Mouse (Mus musculus) lung, embryonic 15.5 days (tissue): ENCODE results near the gene Mgrn1. TPM values are rescaled to one million over a fixed set of nuclear protein-coding genes. Genes with fewer than 3 reads are reported as not detected.

Experiments
- ATAC-seq: fragments of 200-750 bp; cut with Nextera tagmentation; 2 replicates; pipeline ENCODE4 v1.8.0; 2017; ENCODE audit warnings: moderate number of reproducible peaks, borderline replicate concordance; ENCODE audit not compliant: low FRiP score, low TSS enrichment; ENCODE audit errors: extremely low read depth
- H3K27ac ChIP-seq: fragments of 300-500 bp; sonication (generic); 2 replicates; pipeline ENCODE4 v1.5.1; 2015; ENCODE audit warnings: moderate library complexity, mild to moderate bottlenecking, inconsistent platforms
- H3K27me3 ChIP-seq: fragments of 300-500 bp; sonication (generic); 2 replicates; pipeline ENCODE4 v1.6.1; 2015; ENCODE audit warnings: inconsistent platforms
- H3K36me3 ChIP-seq: fragments of 300-500 bp; sonication (generic); 2 replicates; pipeline ENCODE4 v1.6.1; 2015; ENCODE audit warnings: inconsistent platforms
- H3K4me1 ChIP-seq: fragments of 300-500 bp; sonication (generic); 2 replicates; pipeline ENCODE4 v1.6.1; 2015; ENCODE audit warnings: inconsistent platforms
- H3K4me2 ChIP-seq: fragments of 300-500 bp; sonication (generic); 2 replicates; pipeline ENCODE4 v1.6.1; 2015; ENCODE audit warnings: inconsistent platforms, mild to moderate bottlenecking, moderate library complexity
- H3K4me3 ChIP-seq: fragments of 300-500 bp; sonication (generic); 2 replicates; pipeline ENCODE4 v1.5.1; 2015; ENCODE audit warnings: mild to moderate bottlenecking, inconsistent platforms
- H3K9ac ChIP-seq: fragments of 300-500 bp; sonication (generic); 2 replicates; pipeline ENCODE4 v1.6.1; 2015; ENCODE audit warnings: inconsistent platforms
- H3K9me3 ChIP-seq: fragments of 300-500 bp; sonication (generic); 2 replicates; pipeline ENCODE4 v1.6.1; 2016; ENCODE audit warnings: inconsistent platforms
- WGBS: fragments of 180-500 bp; shearing (Covaris S2); methylation state at CpG from one replicate; pipeline ENCODE4 v1.1.7; 2015; 5-methylcytosine and 5-hydroxymethylcytosine counted together
- polyA plus RNA-seq: library from polyadenylated mRNA; unstranded; fragments of >200 nt; fragmentation: Nextera tagmentation; extraction: Ambion mirVana; gene quantifications from 2 replicates; pipeline ENCODE4 v1.2.1, GENCODE M21; 2015

Mgrn1 gene
- polyA plus RNA-seq, 1 experiment from 2014 or later = 93.0 TPM

DNA sequence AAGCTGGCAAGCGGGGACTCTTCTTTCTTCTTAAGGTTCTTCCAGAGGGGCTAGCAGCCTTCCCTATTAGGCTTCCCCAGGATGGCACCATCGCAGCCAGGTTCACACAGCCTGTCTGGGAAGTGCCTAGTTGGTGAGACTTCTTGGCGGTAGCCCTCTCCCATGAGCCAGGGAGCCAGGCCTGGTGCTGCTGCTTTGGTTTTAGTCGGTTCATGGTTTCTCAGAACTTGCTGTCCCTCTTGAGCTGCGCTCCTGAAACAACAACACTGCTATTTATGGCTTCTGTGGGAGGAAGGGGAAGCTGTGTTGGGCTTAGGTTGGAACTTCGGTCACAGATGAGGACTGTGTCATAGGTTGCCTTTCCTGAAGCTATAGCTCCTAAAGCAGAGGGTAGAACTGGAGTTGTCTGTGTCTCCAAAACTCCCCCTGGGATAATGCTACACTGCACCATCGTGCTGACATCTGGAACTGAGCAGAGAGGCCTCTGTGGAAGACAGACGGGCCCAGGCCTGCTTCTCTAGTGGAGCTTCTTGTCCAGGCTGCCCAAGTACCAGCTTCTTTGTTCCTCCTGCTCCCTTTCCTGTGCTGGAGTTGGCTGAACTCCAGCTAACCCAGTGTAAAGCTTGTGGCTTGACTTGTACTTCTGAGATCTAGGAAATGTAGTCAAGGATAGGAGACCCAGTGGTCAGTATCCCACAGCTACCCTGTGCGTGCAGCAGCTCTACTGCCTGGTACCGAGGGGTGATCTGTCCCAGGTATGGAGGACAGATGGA is 50.1 kb downstream of the Mgrn1 start:
- Histone ChIP-seq H3K4me1 (peaks cover 11% of the 10 kb centered on the region), H3K4me3 (no peak overlapping the region), H3K4me2 (no peak overlapping the region), H3K27ac (peak overlapping the region; percentile 44), H3K9me3 (no peaks in the 10 kb centered on the region), H3K9ac (no peak overlapping the region), H3K36me3 (peaks cover 75% of the 10 kb centered on the region), H3K27me3 (no peaks in the 10 kb centered on the region)
- ATAC-seq = no peak
- 82% methylated on average over 10 of the region's 10 CpGs for WGBS

DNA sequence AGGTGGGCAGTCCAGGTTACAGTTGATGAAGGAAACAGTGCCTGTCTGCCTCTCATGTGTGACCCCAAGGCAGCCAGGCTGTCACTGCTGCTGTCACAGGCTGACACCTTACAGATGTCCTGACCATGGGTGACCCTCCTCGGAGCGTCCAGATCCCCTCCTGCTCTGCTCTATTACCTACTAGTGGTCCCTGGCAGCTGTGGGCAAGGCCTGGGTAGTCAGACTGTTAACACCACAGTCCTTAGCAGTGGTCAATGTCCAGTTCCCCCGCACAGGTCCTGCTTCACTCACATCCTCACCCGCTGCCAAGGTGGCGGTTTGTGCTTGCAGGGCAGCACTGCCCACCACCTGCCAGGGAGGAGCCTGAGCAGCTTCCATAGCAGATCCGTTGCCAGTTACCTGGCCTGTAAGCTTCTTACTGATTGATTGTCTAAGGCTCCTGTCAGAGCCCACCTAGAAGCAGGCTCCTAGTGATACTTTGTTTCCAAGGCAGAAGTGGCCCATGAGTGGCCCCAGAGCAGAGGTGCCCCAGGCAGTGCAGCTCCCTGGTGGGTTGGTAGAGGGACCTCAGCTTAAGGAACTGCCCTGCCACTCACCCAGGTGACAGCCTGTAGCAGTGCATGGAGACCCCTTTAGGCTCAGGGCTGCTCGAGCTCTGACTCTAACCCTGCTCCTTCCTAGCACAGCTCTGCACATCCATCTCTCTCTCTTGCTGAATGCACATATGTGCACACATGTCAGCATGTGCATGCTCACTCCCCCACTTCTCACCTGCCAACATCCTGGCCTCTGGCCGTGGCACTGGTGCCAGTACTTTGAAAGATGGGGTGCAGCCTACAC is 51.5 kb downstream of the Mgrn1 start:
- Histone ChIP-seq H3K36me3 (peaks cover 75% of the 10 kb centered on the region), H3K4me1 (peaks cover 11% of the 10 kb centered on the region), H3K4me3 (no peak overlapping the region), H3K9me3 (no peaks in the 10 kb centered on the region), H3K9ac (no peak overlapping the region), H3K27me3 (no peaks in the 10 kb centered on the region), H3K27ac (no peak overlapping the region), H3K4me2 (no peak overlapping the region)
- WGBS = 83% methylated on average over 8 of the region's 8 CpGs
- ATAC-seq = no peak

- ATAC-seq = no peak
Measured at GRCm38 (mm10) chr16:4938461-4938860, 52.4 kb downstream of the Mgrn1 start, which contains the start of gene Nudt16l1. Gene Nudt16l1 (plus strand): TSS chr16:4938761.

GRCm38 (mm10) chr16:4938989-4939388 is 52.9 kb downstream of the Mgrn1 start:
- under 1% methylated on average over 28 of the region's 28 CpGs for WGBS
- Histone ChIP-seq H3K27me3 (no peaks in the 10 kb centered on the region), H3K36me3 (peaks cover 74% of the 10 kb centered on the region), H3K4me3 (peak overlapping the region; percentile 88), H3K4me1 (peaks cover 11% of the 10 kb centered on the region), H3K27ac (peak overlapping the region; percentile 85), H3K9me3 (no peaks in the 10 kb centered on the region), H3K4me2 (peak overlapping the region; percentile 92), H3K9ac (peak overlapping the region; percentile 96)
- peak; percentile 96 for ATAC-seq

More at GRCm38 (mm10) chr16:4938461-4938860, 52.4 kb downstream of the Mgrn1 start, which contains the start of gene Nudt16l1:
- no peaks in the 10 kb centered on the region for H3K27me3 ChIP-seq
- H3K4me1 ChIP-seq = peaks cover 11% of the 10 kb centered on the region
- peak within 1 kb of the TSS; percentile 88 for H3K4me3 ChIP-seq
- peaks cover 74% of the 10 kb centered on the region for H3K36me3 ChIP-seq
- H3K4me2 ChIP-seq = peak within 1 kb of the TSS; percentile 92
- H3K9ac ChIP-seq = peak within 1 kb of the TSS; percentile 96
- 9% methylated on average over 2 of the region's 2 CpGs for WGBS
- no peaks in the 10 kb centered on the region for H3K9me3 ChIP-seq
- H3K27ac ChIP-seq = peak within 1 kb of the TSS; percentile 85

DNA sequence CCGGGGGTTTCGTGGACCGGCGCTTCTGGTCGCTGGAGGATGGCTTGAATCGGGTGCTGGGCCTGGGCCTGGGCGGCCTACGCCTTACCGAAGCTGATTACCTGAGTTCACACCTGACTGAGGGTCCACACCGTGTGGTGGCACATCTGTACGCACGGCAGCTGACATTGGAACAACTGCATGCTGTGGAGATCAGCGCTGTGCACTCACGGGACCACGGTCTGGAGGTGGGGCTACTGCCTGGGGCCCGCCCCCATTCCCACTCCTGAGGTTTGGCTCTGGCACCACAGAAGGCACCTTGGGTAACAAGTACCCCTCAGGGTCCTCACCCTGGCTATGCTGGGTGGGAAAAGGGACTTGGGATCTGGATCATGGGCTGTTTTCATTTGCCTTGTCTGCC is 53.4 kb downstream of the Mgrn1 start:
- Histone ChIP-seq H3K4me2 (peak overlapping the region; percentile 92), H3K36me3 (peaks cover 70% of the 10 kb centered on the region), H3K4me1 (peaks cover 11% of the 10 kb centered on the region), H3K9me3 (no peaks in the 10 kb centered on the region), H3K9ac (peak overlapping the region; percentile 96), H3K27me3 (no peaks in the 10 kb centered on the region), H3K4me3 (peak overlapping the region; percentile 88), H3K27ac (peak overlapping the region; percentile 85)
- peak; percentile 73 for ATAC-seq
- 1% methylated on average over 16 of the region's 16 CpGs for WGBS

GRCm38 (mm10) chr16:4940311-4940850 is 54.3 kb downstream of the Mgrn1 start:
- peak overlapping the region; percentile 92; the same call in 1 of the 2 replicates for H3K4me2 ChIP-seq
- H3K9me3 ChIP-seq = no peaks in the 10 kb centered on the region
- no peak overlapping the region for H3K27ac ChIP-seq
- H3K36me3 ChIP-seq = peaks cover 69% of the 10 kb centered on the region
- no peaks in the 10 kb centered on the region for H3K27me3 ChIP-seq
- H3K4me1 ChIP-seq = peaks cover 11% of the 10 kb centered on the region
- 81% methylated on average over 10 of the region's 10 CpGs for WGBS
- no peak overlapping the region; the same call in 1 of the 2 replicates for H3K9ac ChIP-seq
- H3K4me3 ChIP-seq = peak overlapping the region; percentile 88; the same call in 1 of the 2 replicates
- ATAC-seq = no peak

DNA sequence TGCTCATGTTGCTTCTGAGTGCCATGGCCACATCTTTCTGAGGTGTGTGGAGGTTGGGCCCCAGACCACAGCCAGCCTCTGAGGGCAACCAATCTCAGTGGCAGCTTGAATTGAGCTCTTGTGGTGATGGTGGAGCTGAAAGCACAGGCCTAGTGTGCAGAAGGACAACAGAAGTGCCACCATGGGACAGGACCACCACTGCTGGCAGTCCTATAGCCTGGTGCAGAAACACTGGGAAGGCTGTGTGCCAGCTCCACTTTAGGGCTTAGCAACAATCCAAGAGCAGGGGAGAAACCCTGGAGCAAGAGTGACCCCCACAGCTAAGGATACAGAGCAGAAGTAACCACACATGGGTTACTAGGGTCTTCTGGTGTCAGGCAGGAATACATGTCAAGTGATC is 55.0 kb downstream of the Mgrn1 start:
- Histone ChIP-seq H3K4me3 (no peak overlapping the region), H3K4me2 (no peak overlapping the region), H3K27me3 (no peaks in the 10 kb centered on the region), H3K36me3 (peaks cover 69% of the 10 kb centered on the region), H3K27ac (no peak overlapping the region), H3K9me3 (no peaks in the 10 kb centered on the region), H3K4me1 (peaks cover 11% of the 10 kb centered on the region), H3K9ac (no peak overlapping the region)
- ATAC-seq = no peak

DNA sequence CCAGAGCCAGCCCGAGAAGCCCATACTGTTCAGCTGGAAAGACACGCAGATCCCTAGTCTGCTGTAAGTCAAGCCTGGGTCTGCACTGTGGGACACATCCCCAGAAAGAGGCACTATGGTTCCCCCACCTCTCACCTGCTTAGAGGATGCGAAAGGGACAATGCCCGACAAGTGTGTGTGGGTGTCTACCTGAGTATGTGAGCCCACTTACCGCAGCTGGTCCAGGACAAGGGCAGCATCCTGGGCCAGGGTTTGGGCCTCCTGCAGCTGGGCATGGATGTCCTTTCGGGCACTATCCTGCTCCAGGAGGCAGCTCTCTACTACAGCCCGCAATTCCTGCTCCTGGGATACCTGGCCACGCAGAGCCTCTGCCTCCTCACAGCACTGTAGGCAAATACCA is 56.8 kb downstream of the Mgrn1 start:
- H3K36me3 ChIP-seq = peaks cover 74% of the 10 kb centered on the region
- no peaks in the 10 kb centered on the region for H3K9me3 ChIP-seq
- no peak overlapping the region for H3K4me3 ChIP-seq
- peaks cover 11% of the 10 kb centered on the region for H3K4me1 ChIP-seq
- H3K27me3 ChIP-seq = no peaks in the 10 kb centered on the region
- H3K4me2 ChIP-seq = no peak overlapping the region
- ATAC-seq = no peak
- no peak overlapping the region for H3K27ac ChIP-seq
- H3K9ac ChIP-seq = no peak overlapping the region
- 94% methylated on average over 8 of the region's 8 CpGs for WGBS

DNA sequence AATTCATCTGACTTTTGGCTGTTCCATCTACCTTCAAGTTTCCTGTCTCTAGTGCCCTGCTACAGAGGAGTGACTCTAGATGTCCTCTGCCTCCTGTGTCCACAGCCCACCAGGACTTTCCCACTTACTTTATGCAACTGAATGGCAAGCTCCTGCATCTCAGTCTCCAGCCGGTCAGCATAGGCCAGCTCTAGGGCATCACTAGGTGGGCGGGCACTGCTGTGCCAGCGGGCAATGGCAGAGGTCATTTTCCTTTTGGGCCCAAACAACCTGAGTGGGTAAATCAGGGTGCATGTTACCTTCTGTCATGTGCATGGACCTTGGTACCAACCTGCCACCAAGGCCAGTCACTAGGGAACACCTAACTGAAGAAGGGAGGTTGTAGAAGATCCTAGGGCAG is 57.4 kb downstream of the Mgrn1 start:
- WGBS = 92% methylated on average over 3 of the region's 3 CpGs
- H3K9ac ChIP-seq = no peak overlapping the region

GRCm38 (mm10) chr16:4945415-4945814 is 59.4 kb downstream of the Mgrn1 start:
- ATAC-seq = no peak

More for the DNA sequence above, 57.4 kb downstream of the Mgrn1 start:
- no peaks in the 10 kb centered on the region for H3K27me3 ChIP-seq
- H3K27ac ChIP-seq = no peak overlapping the region
- H3K4me2 ChIP-seq = no peak overlapping the region
- no peak overlapping the region for H3K4me3 ChIP-seq
- H3K4me1 ChIP-seq = peaks cover 11% of the 10 kb centered on the region
- no peaks in the 10 kb centered on the region for H3K9me3 ChIP-seq
- peaks cover 77% of the 10 kb centered on the region for H3K36me3 ChIP-seq
- ATAC-seq = no peak

GRCm38 (mm10) chr16:4946155-4946554 is 60.1 kb downstream of the Mgrn1 start:
- Histone ChIP-seq H3K36me3 (peaks cover 82% of the 10 kb centered on the region), H3K27ac (no peak overlapping the region), H3K4me3 (no peak overlapping the region), H3K27me3 (no peaks in the 10 kb centered on the region), H3K9ac (no peak overlapping the region), H3K9me3 (no peaks in the 10 kb centered on the region), H3K4me2 (no peak overlapping the region), H3K4me1 (no peaks in the 10 kb centered on the region)
- 86% methylated on average over 3 of the region's 3 CpGs for WGBS
- no peak for ATAC-seq

More at GRCm38 (mm10) chr16:4945415-4945814, 59.4 kb downstream of the Mgrn1 start:
- peaks cover 84% of the 10 kb centered on the region for H3K36me3 ChIP-seq
- peaks cover under 1% of the 10 kb centered on the region; the same call in 1 of the 2 replicates for H3K4me1 ChIP-seq
- H3K4me2 ChIP-seq = no peak overlapping the region
- no peak overlapping the region for H3K9ac ChIP-seq
- no peaks in the 10 kb centered on the region for H3K9me3 ChIP-seq
- no peak overlapping the region for H3K27ac ChIP-seq
- no peak overlapping the region for H3K4me3 ChIP-seq
- WGBS = 72% methylated on average over 4 of the region's 4 CpGs
- H3K27me3 ChIP-seq = no peaks in the 10 kb centered on the region
